Mouse (Mus musculus) liver, embryonic 15.5 days (tissue): ENCODE measurements around the gene Pglyrp4. TPM values are rescaled to one million over a fixed set of nuclear protein-coding genes. Genes with fewer than 3 reads are reported as not detected.
A peak's percentile ranks its signal among the peaks of the same experiment; 100 is the strongest.
"Not testable (repeated sequence)": the region's sequence is repeated elsewhere in the genome, so short reads cannot be mapped to it uniquely, and the experiment has no call there.

ENCODE experiments used
- ATAC-seq: fragments of 200-750 bp; cut with Nextera tagmentation; 2 replicates; pipeline ENCODE4 v1.8.0; 2017; ENCODE audit warnings: moderate number of reproducible peaks, mild to moderate bottlenecking, moderate library complexity; ENCODE audit not compliant: insufficient read depth
- H3K27ac ChIP-seq: fragments of 300-500 bp; sonication (generic); replicated peaks from 2 replicates; pipeline ENCODE4 v1.5.1; 2015; ENCODE audit warnings: mild to moderate bottlenecking, inconsistent platforms
- H3K27me3 ChIP-seq: fragments of 300-500 bp; sonication (generic); 2 replicates; pipeline ENCODE4 v1.6.1; 2015; ENCODE audit warnings: mild to moderate bottlenecking, inconsistent platforms
- H3K36me3 ChIP-seq: fragments of 300-500 bp; sonication (generic); replicated peaks from 2 replicates; pipeline ENCODE4 v1.6.1; 2015; ENCODE audit warnings: moderate library complexity, mild to moderate bottlenecking, inconsistent platforms
- H3K4me1 ChIP-seq: fragments of 300-500 bp; sonication (generic); replicated peaks from 2 replicates; pipeline ENCODE4 v1.6.1; 2015; ENCODE audit warnings: inconsistent platforms
- H3K4me2 ChIP-seq: fragments of 300-500 bp; sonication (generic); 2 replicates; pipeline ENCODE4 v1.6.1; 2015; ENCODE audit warnings: moderate library complexity, mild to moderate bottlenecking, inconsistent platforms
- H3K4me3 ChIP-seq: fragments of 300-500 bp; sonication (generic); replicated peaks from 2 replicates; pipeline ENCODE4 v1.5.1; 2015; ENCODE audit warnings: mild to moderate bottlenecking, inconsistent platforms
- H3K9ac ChIP-seq: fragments of 300-500 bp; sonication (generic); 2 replicates; pipeline ENCODE4 v1.6.1; 2015; ENCODE audit warnings: moderate library complexity, mild to moderate bottlenecking, inconsistent platforms
- H3K9me3 ChIP-seq: fragments of 300-500 bp; sonication (generic); replicated peaks from 2 replicates; pipeline ENCODE4 v1.6.1; 2016; ENCODE audit warnings: inconsistent platforms
- WGBS: fragments of 180-500 bp; shearing (Covaris S2); methylation state at CpG from one replicate; pipeline ENCODE4 v1.1.7; 2015; ENCODE audit warnings: mixed read lengths; ENCODE audit not compliant: insufficient replicate concordance; 5-methylcytosine and 5-hydroxymethylcytosine counted together
- polyA plus RNA-seq: library from polyadenylated mRNA; unstranded; fragments of >200 nt; fragmentation: Nextera tagmentation; extraction: Ambion mirVana; gene quantifications from 2 replicates; pipeline ENCODE4 v1.2.1, GENCODE M21; 2015

Gene Pglyrp4
- polyA plus RNA-seq, result not detected in 2 replicates

DNA sequence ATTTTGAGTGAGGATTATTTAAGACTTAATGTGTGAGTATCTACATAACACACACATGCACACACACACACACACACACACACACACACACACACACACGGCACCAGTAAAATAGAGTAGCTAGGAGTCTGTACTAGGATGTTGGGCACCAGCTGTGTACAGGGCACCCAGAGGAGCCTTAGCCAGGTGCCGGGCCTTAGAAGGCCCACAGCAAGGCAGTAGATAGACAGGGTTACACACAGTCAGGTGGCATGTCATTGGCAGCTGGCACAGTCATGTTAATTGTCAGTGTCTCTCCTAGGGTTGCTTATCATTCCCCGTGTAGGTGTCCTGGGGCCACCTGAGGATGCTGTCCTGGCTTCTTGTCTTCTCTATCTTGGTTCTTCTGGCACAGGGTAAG is at the start of gene Pglyrp4:
Gene Pglyrp4, plus strand, starts transcription at position 301 of the 400 bp plus-strand sequence.
- H3K27me3 ChIP-seq, result no peaks in the 10 kb centered on the region
- WGBS, result 55% methylated on average over 3 of the region's 3 CpGs
- no peaks in the 10 kb centered on the region for H3K9me3 ChIP-seq
- H3K9ac ChIP-seq, result no peak within 1 kb of the TSS
- no peak within 1 kb of the TSS for H3K4me3 ChIP-seq
- H3K4me2 ChIP-seq, result no peak within 1 kb of the TSS
- H3K27ac ChIP-seq, result no peak within 1 kb of the TSS
- H3K36me3 ChIP-seq, result no peaks in the 10 kb centered on the region
- no peak for ATAC-seq
- no peaks in the 10 kb centered on the region for H3K4me1 ChIP-seq

DNA sequence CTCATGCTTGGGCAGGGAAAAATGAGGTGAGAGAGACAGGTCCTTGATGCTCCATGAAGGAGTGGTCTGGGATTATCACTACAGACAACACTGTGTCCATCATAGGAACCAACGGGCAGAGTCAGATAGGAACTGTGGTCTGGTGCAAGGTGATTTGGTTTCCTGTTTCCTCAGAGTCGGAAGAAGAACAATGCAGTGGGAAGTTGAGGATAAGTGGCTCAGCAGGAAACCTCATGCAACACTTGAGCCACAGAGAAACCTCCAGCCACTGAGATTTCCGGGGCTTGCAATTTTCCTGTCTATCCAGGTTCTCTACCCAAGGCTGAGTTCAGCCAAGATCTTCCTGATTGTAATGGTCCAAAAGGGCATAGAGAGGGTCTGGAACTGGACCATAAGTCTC is 48.0 kb upstream of the Pglyrp4 start:
- no peaks in the 10 kb centered on the region for H3K4me1 ChIP-seq
- H3K27ac ChIP-seq, result no peak overlapping the region
- 16% methylated on average over 3 of the region's 3 CpGs for WGBS
- no peaks in the 10 kb centered on the region for H3K27me3 ChIP-seq
- no peaks in the 10 kb centered on the region for H3K9me3 ChIP-seq
- no peak overlapping the region for H3K4me2 ChIP-seq
- no peak overlapping the region for H3K4me3 ChIP-seq
- no peak for ATAC-seq
- H3K36me3 ChIP-seq, result no peaks in the 10 kb centered on the region
- no peak overlapping the region for H3K9ac ChIP-seq

DNA sequence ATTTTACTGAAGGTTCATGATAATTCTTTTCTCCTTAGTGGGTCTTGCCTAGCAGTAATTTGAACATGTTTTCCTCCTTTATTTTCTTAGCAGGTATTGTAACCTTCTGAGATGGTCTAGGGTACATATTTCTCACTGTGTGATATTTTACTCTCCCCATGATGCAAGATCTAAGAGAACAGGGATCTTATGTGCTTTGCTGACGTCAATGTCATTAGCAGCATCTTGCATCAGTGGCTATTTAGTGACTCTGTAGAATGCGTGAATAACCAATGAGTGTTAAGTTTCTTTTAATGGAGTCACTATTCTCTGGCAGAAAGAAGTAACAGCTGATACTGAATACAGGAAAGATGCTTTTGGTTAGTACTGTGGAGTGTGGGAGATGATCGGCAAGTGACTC is 42.8 kb upstream of the Pglyrp4 start:
- Histone ChIP-seq H3K4me2 (no peak overlapping the region), H3K9ac (no peak overlapping the region), H3K27me3 (no peaks in the 10 kb centered on the region), H3K27ac (no peak overlapping the region), H3K4me3 (no peak overlapping the region), H3K36me3 (no peaks in the 10 kb centered on the region), H3K9me3 (no peaks in the 10 kb centered on the region), H3K4me1 (no peaks in the 10 kb centered on the region)
- ATAC-seq, result no peak
- WGBS, result 69% methylated on average over 3 of the region's 3 CpGs

DNA sequence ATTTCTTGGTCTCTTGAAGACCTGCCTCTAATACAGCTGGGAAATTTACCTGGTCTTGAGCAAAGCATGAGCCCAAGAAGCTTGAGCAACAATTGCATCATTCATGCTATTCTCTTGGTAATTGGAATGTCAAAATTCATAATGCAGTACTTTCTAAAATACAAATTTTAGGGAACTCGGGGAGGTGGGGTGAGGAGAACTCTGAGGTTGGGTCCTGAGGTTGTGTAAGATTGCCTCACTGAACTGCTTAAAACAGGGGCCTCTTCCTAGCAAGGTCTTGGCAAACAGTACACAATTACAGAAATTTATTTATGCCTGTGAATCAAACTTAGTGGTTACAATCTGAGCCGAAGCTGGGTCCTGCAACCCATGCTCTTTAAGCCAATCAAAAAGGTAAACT is 39.9 kb upstream of the Pglyrp4 start:
- no peak overlapping the region for H3K9ac ChIP-seq
- H3K27me3 ChIP-seq, result no peaks in the 10 kb centered on the region
- no peak for ATAC-seq
- 43% methylated on average over 2 of the region's 2 CpGs for WGBS
- H3K4me3 ChIP-seq, result no peak overlapping the region
- H3K36me3 ChIP-seq, result no peaks in the 10 kb centered on the region
- H3K27ac ChIP-seq, result no peak overlapping the region
- H3K4me1 ChIP-seq, result no peaks in the 10 kb centered on the region
- no peak overlapping the region for H3K4me2 ChIP-seq
- H3K9me3 ChIP-seq, result no peaks in the 10 kb centered on the region

DNA sequence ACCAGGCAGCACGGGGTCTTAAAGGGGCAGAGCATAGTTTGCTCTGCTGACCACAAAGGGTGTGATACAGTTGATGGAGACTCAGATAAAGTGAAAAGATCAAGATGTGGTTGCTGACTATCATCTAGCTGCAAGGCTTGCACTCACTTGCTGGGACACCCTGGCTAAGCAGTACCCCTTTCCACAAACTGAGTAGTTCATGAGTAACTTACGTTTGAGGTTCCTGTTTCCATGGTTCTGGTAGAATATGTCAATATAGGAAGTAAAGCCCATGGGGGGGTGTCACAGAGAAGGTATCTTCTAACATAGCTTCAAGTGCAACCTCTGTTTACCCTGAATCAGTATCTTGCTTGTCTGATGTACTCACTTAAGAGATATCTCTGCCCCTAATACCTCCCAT is 33.2 kb upstream of the Pglyrp4 start:
- Histone ChIP-seq H3K27me3 (no peaks in the 10 kb centered on the region), H3K27ac (peak overlapping the region; percentile 48; the same call in 1 of the 2 replicates), H3K4me1 (no peaks in the 10 kb centered on the region), H3K4me2 (no peak overlapping the region), H3K36me3 (no peaks in the 10 kb centered on the region), H3K9me3 (no peaks in the 10 kb centered on the region), H3K9ac (no peak overlapping the region), H3K4me3 (0 out of 2 replicates have a peak overlapping the region, but pooled peaks have one; percentile 12)
- ATAC-seq, result no peak
- WGBS, result 33% methylated on average over 2 of the region's 2 CpGs

DNA sequence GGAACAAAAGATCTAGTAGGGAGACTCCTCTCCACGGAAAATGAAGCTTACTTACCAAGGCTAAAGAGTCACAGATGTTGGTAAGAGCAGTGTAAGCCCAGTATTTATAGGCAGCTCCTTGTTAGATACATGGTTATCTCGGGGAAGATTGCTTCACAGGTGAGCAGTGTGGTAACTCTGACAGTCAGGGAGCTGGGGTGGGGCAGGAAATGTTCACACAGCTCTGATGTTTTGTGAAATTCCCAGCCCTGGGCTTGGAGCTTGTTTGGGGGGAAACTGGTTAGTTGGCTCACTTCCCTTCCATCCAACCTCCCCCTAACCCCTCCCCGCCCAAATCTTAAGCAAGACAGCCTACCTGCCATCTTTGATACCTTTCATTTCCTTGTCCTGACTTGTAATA is 31.1 kb upstream of the Pglyrp4 start, which contains the start of gene S100a9:
Gene S100a9, minus strand, starts transcription at position 109 of the 400 bp plus-strand sequence.
- no peak within 1 kb of the TSS for H3K4me2 ChIP-seq
- WGBS, result 38% methylated on average over 3 of the region's 3 CpGs
- H3K4me1 ChIP-seq, result no peaks in the 10 kb centered on the region
- no peak within 1 kb of the TSS for H3K9ac ChIP-seq
- H3K27me3 ChIP-seq, result no peaks in the 10 kb centered on the region
- ATAC-seq, result peak; percentile 12; the same call in 1 of the 2 replicates
- peak within 1 kb of the TSS; percentile 20; the same call in 1 of the 2 replicates for H3K4me3 ChIP-seq
- H3K9me3 ChIP-seq, result no peaks in the 10 kb centered on the region
- peak within 1 kb of the TSS; percentile 45 for H3K27ac ChIP-seq
- no peaks in the 10 kb centered on the region for H3K36me3 ChIP-seq

DNA sequence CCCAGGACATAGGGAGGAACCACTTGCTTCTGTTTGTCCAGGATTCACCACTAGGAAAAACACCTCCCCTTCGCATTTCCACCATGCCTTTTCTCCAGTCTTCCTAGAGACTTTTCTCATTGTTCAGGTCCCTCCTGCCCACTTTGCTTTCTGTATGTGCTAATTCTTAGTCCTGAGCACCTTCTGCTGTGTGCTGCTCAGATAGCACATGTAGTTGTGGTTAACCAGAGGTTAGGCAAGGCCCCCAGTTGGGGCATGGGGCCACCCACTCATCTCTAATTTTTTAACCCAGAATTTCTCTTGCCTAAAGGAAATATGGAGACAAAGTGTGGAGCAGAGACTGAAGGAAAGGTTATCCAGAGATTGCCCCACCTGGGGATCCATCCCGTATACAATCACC is 24.5 kb upstream of the Pglyrp4 start:
- H3K9ac ChIP-seq, result no peak overlapping the region
- 55% methylated on average over 2 of the region's 2 CpGs for WGBS
- no peak overlapping the region for H3K27ac ChIP-seq
- H3K4me1 ChIP-seq, result no peaks in the 10 kb centered on the region
- H3K4me3 ChIP-seq, result no peak overlapping the region
- H3K9me3 ChIP-seq, result no peaks in the 10 kb centered on the region
- no peak for ATAC-seq
- no peaks in the 10 kb centered on the region for H3K36me3 ChIP-seq
- H3K4me2 ChIP-seq, result no peak overlapping the region
- H3K27me3 ChIP-seq, result no peaks in the 10 kb centered on the region

DNA sequence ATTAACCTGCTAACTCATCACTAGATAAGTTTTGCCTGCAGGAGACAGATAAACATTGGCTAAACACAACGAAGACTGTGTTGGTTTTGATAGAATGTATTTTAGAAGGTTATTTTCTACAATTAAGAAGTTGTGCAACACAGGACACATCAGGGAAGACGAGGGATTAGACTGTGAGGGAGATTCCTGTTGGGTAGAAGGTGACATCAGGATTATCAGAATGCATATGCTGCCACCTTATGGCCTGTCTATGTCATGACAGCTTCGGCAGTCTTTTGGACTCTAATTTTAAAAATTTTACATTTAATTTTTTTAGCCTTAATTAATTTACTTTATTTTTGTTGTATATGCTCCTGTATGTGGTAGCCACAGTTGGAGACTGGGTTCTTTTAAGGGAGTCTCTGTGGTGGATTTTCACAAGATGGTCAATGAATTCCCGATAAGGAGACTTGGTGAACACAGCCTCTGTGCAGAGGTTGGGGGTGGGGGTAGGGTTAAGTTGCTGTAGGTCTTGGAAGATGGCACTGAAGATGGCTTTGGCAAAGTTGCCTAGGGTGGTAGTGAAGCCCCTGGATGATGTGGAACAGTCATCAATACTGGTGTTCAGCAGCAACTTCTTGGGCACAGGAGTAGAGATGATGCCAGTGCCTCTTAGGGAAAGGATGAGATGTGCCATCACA is 18.0 kb upstream of the Pglyrp4 start:
- H3K4me3 ChIP-seq, result no peak overlapping the region
- H3K4me1 ChIP-seq, result no peaks in the 10 kb centered on the region
- no peaks in the 10 kb centered on the region for H3K9me3 ChIP-seq
- H3K9ac ChIP-seq, result no peak overlapping the region
- H3K36me3 ChIP-seq, result no peaks in the 10 kb centered on the region
- WGBS, result 15% methylated on average over 4 of the region's 4 CpGs
- ATAC-seq, result no peak
- no peaks in the 10 kb centered on the region for H3K27me3 ChIP-seq
- H3K27ac ChIP-seq, result no peak overlapping the region
- no peak overlapping the region for H3K4me2 ChIP-seq

DNA sequence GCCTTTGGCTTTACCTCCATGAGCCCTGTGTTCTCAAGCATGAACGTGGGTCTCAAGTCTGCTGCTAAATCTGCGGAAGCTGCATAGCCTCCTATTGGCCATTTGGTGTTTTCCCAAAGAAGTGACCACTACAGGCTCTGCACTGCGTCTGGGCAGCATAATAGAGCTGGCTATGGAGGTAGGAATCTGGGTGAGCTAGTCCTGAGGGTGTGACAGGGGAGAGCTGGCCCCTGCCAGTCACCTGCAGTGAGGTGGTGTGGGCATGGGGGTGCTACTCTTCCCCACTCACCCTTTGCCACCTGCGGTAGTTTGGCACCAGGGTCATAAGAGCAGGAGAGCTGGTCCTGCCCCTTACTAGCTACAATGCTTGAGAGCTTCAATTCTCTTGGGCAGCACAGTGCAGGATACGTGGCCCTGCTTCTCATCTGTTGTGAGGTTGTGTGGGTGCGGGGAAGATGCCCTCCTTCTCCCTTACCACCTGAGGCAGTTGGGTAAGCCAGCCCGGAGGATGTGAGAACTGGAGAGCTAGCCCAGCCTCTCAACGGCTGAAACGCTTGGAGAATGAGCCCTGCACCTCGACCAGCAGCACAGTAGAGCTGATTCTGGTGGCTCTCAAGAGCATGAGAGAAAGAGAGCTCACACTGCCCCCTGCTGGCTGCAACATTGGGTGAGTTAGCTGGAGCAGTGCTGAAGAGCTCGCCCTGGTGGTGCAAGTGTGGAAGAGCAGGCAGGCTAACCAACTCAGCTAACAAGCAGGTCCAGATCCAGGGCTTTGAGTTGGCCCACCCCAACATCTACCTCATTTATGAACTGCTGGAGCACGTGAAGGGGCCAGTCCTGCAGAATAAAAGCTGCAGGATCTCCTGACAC is 16.9 kb upstream of the Pglyrp4 start:
- Histone ChIP-seq H3K4me2 (no peak overlapping the region), H3K36me3 (no peaks in the 10 kb centered on the region), H3K4me3 (no peak overlapping the region), H3K27me3 (no peaks in the 10 kb centered on the region), H3K27ac (no peak overlapping the region), H3K9me3 (no peaks in the 10 kb centered on the region), H3K4me1 (no peaks in the 10 kb centered on the region), H3K9ac (no peak overlapping the region)
- ATAC-seq, result no peak; the same call in 1 of the 2 replicates
- 34% methylated on average over 12 of the region's 12 CpGs for WGBS

DNA sequence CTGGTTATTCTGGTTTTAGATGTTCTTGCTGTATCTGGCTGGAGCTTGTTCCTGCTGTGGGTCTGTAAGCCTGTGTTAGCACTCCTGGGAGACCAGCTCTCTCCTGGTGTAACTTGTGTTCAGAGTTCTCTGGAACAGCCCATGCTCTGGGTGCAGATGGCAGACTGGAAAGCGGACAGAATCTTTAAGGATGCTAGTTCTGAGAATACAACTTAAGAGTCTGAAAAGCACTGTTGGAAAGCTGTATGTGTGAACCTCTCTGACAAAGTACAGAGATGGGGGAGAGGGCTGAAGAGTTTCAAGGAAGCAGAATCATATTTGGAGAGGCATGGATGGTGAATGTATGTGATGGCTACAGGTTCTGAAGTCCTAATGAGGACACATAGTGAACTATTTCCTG is 23.0 kb downstream of the Pglyrp4 start:
- H3K9me3 ChIP-seq, result peaks cover 3% of the 10 kb centered on the region; the same call in 1 of the 2 replicates
- H3K27me3 ChIP-seq, result no peaks in the 10 kb centered on the region
- no peak overlapping the region for H3K4me3 ChIP-seq
- H3K27ac ChIP-seq, result no peak overlapping the region
- H3K9ac ChIP-seq, result no peak overlapping the region
- 63% methylated on average over 1 of the region's 1 CpGs for WGBS
- H3K4me1 ChIP-seq, result no peaks in the 10 kb centered on the region
- no peaks in the 10 kb centered on the region for H3K36me3 ChIP-seq
- no peak overlapping the region for H3K4me2 ChIP-seq
- no peak for ATAC-seq

DNA sequence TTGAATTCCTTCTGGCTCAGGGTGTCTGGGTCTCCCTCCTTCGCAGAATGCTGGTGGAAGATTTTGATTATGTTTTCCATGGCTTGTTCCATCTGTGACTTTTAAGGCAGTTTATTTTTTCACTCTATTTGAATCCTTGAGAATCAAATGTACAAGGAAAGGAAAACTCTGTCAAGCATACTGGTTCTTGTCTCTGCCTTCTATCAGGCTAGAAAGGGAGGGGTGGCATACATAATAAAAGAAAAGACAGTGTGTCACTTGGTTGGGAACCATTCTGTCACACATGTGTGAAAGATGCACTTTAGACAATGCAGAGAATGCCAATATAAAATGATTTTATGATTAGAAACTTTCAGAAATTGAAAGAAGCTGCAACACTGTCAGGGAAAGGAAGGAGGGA is 51.1 kb downstream of the Pglyrp4 start, which contains the start of gene Gm5849:
Gene Gm5849, minus strand, starts transcription at position 101 of the 400 bp plus-strand sequence.
- not testable (repeated sequence) for H3K27ac ChIP-seq, H3K36me3 ChIP-seq, H3K4me1 ChIP-seq, H3K4me3 ChIP-seq, H3K27me3 ChIP-seq, ATAC-seq, H3K9ac ChIP-seq, H3K9me3 ChIP-seq, H3K4me2 ChIP-seq
- 55% methylated on average over 1 of the region's 1 CpGs for WGBS
